Mouse (Mus musculus) spleen, adult 2 months (tissue): ENCODE data around the gene Olfr117. TPM values are rescaled to one million over a fixed set of nuclear protein-coding genes. Genes with fewer than 3 reads are reported as not detected.
"Not testable (repeated sequence)": the region's sequence is repeated elsewhere in the genome, so short reads cannot be mapped to it uniquely, and the experiment has no call there.

Experiments used
- DNase-seq, 2 experiments: peaks; one replicate each; pipeline versions ENCODE4 v3.0.0 to v3.0.0-alpha.2; 2012 to 2021; ENCODE audit warnings: low spot score in 2 of 2, low read depth in 1 of 2
- H3K27ac ChIP-seq: fragments of 200-500 bp; 2 replicates; pipeline ENCODE4 v1.5.1; 2012; ENCODE audit warnings: low read length, inconsistent platforms; ENCODE audit not compliant: insufficient read depth
- H3K27me3 ChIP-seq: fragments of 200-500 bp; 2 replicates; pipeline ENCODE4 v1.6.1; 2012; ENCODE audit warnings: mild to moderate bottlenecking, moderate library complexity, low read length, inconsistent platforms; ENCODE audit not compliant: control insufficient read depth, insufficient read depth
- H3K36me3 ChIP-seq: fragments of 200-500 bp; 2 replicates; pipeline ENCODE4 v1.6.1; 2012; ENCODE audit warnings: mild to moderate bottlenecking, low read length, inconsistent platforms; ENCODE audit not compliant: control insufficient read depth, insufficient read depth
- H3K4me1 ChIP-seq: fragments of 200-500 bp; 2 replicates; pipeline ENCODE4 v1.6.1; 2011; ENCODE audit warnings: inconsistent platforms; ENCODE audit not compliant: control insufficient read depth, insufficient read depth, insufficient read length
- H3K4me3 ChIP-seq: fragments of 200-500 bp; 2 replicates; pipeline ENCODE4 v1.5.1; 2011; ENCODE audit warnings: mild to moderate bottlenecking, inconsistent platforms; ENCODE audit not compliant: insufficient read depth, insufficient read length; ENCODE audit errors: extremely low read depth
- CTCF ChIP-seq: fragments of 200-500 bp; IDR thresholded peaks from 2 replicates; pipeline ENCODE4 v1.5.1; 2011; ENCODE audit warnings: mild to moderate bottlenecking, inconsistent platforms; ENCODE audit not compliant: insufficient read depth, insufficient read length, insufficient replicate concordance; ENCODE audit errors: extremely low read depth
- POLR2A ChIP-seq: fragments of 200-500 bp; IDR thresholded peaks from 2 replicates; pipeline ENCODE4 v1.6.1; 2011; ENCODE audit warnings: low read depth, low read length, inconsistent platforms
- WGBS: fragments of 180-500 bp; shearing (Covaris S2); methylation state at CpG from one replicate; pipeline ENCODE4 v1.1.7; 2018; 5-methylcytosine and 5-hydroxymethylcytosine counted together
- polyA plus RNA-seq: library from polyadenylated mRNA; depleted of rRNA; stranded (reverse); fragments of >200 nt; gene quantifications from 2 replicates; pipeline ENCODE4 v1.2.3, GENCODE M21; 2012; rRNA removed

Olfr117 gene
- polyA plus RNA-seq: not detected in 2 replicates

DNA sequence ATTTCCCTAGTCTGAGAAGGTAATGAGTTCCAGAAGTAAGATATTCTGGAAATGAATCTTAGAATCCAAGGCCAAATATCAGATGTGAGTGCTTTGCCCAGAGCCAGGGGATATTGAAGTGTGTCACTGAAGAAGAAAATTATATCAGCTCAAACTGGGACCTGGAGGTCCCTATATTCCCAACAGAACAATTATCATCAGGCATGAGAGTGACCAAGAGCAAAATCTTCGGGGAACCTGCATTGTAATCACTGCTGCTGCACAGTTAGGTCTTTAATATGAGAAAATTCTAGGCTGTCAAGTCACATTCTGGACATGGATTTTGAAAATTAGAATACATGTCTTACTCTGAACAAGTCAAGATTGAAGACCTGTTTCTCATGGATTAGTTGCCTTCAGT lies at the start of gene Olfr117:
Gene Olfr117, minus strand, starts transcription at position 101 of the 400 bp plus-strand sequence.
- no peak within 1 kb of the TSS for H3K4me3 ChIP-seq
- WGBS: 52% methylated on average over 1 of the region's 1 CpGs
- H3K36me3 ChIP-seq: no peaks in the 10 kb centered on the region
- H3K27ac ChIP-seq: no peak within 1 kb of the TSS
- TF ChIP-seq POLR2A: no peak
- TF ChIP-seq CTCF: no peak
- no peaks in the 10 kb centered on the region for H3K27me3 ChIP-seq
- no peaks in the 10 kb centered on the region for H3K4me1 ChIP-seq
- DNase-seq: no peak

DNA sequence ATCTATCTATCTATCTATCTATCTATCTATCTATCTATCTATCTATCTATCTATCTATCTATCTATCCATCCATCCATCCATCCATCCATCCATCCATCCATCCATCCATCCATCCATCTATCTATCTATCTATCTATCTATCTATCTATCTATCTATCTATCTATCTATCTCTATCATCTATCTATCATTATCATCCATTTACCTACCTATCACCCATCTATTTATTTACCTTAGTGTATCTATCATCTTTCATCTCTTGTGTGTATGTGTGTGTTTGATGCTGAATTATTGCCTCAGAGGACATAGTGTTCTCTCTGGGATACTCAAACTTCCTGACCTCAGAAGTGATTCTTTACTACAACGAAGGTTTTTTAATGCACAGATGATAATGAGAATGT lies 32.7 kb upstream of the Olfr117 start, which contains the start of gene Olfr119:
Gene Olfr119, plus strand, starts transcription at position 301 of the 400 bp plus-strand sequence.
- not testable (repeated sequence) for H3K4me3 ChIP-seq, H3K36me3 ChIP-seq, H3K27me3 ChIP-seq, H3K4me1 ChIP-seq, H3K27ac ChIP-seq, DNase-seq
- 70% methylated on average over 1 of the region's 1 CpGs for WGBS

DNA sequence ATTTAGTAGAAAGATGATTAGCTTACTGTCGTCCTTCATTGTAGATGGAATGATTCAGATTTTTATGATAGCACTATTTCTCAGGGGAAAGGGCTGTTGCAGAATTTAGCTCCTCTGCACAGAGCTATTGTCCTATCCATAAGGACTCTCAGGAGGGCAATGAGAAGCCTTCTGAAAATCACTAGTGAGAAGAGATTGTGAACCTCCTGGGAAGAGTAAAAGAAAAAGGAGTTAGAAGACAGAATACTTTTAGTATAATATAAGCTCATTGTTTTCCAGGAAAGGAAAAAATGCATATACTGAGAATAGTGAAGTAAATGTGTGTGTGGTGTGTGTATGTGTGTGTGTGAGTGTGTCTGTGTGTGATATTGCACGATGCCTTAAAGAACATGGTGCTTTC lies 3.1 kb upstream of the Olfr117 start, which contains the start of gene Olfr118:
Gene Olfr118, plus strand, starts transcription at position 301 of the 400 bp plus-strand sequence.
- 67% methylated on average over 2 of the region's 2 CpGs for WGBS
- TF ChIP-seq CTCF (no peak), POLR2A (no peak)

DNA sequence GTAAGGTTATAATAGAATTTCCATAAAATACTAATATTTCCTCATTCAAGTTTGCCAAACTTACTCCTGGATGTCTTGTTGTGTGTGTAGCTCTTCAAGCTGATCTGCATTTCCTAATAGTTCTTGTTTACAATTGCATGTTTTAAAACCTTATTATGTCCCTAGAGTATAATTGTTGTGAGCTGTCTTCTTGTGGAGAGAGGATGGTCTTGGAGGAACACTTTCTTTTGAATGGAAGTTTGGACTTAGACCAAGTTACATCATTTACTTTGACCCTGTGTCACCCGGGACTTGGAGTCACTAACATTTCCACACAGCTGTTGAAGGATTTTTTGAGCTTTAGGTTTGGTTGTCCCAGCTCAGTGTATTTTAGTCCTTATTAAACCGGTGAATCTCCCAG lies 36.6 kb downstream of the Olfr117 start, which contains the start of the genes Olfr115 and Olfr116:
Gene Olfr115, minus strand, starts transcription at position 101 of the 400 bp plus-strand sequence.
Gene Olfr116, minus strand, starts transcription at position 191 of the 400 bp plus-strand sequence.
- Histone ChIP-seq H3K27ac (no peak within 1 kb of the TSS), H3K36me3 (no peaks in the 10 kb centered on the region), H3K4me1 (no peaks in the 10 kb centered on the region), H3K4me3 (no peak within 1 kb of the TSS), H3K27me3 (no peaks in the 10 kb centered on the region)
- DNase-seq: no peak
- 89% methylated on average over 2 of the region's 2 CpGs for WGBS
- TF ChIP-seq POLR2A: no peak
- TF ChIP-seq CTCF: no peak

More for the DNA sequence above, 3.1 kb upstream of the Olfr117 start, which contains the start of gene Olfr118:
- no peaks in the 10 kb centered on the region for H3K27me3 ChIP-seq
- no peak within 1 kb of the TSS for H3K27ac ChIP-seq
- H3K4me1 ChIP-seq: no peaks in the 10 kb centered on the region
- no peak for DNase-seq
- no peak within 1 kb of the TSS for H3K4me3 ChIP-seq
- H3K36me3 ChIP-seq: no peaks in the 10 kb centered on the region

Other genes with a start within 250 kb of the Olfr117 start
- not detected in 2 replicates for gene Olfr108, start 218.3 kb downstream of the Olfr117 start, polyA plus RNA-seq
- not detected in 2 replicates for gene Olfr109, start 204.9 kb downstream of the Olfr117 start, polyA plus RNA-seq
- 2.7 and 4.5 TPM in 2 replicates for gene H2-M2, start 180.2 kb downstream of the Olfr117 start, polyA plus RNA-seq
- gene Olfr110, start 171.3 kb downstream of the Olfr117 start, polyA plus RNA-seq: 0.05 TPM in 1 of 2 replicates, not detected in the other
- gene Olfr111, start 155.8 kb downstream of the Olfr117 start, polyA plus RNA-seq: 0.27 and 0.29 TPM in 2 replicates
- gene Olfr112, start 94.3 kb downstream of the Olfr117 start, polyA plus RNA-seq: not detected in 2 replicates
- gene Olfr113, start 86.1 kb downstream of the Olfr117 start, polyA plus RNA-seq: not detected in 2 replicates
- gene Olfr114, start 71.0 kb downstream of the Olfr117 start, polyA plus RNA-seq: not detected in 2 replicates
- not detected in 2 replicates for gene Olfr115, start 36.7 kb downstream of the Olfr117 start, polyA plus RNA-seq
- not detected in 2 replicates for gene Olfr116, start 36.6 kb downstream of the Olfr117 start, polyA plus RNA-seq
- not detected in 2 replicates for gene Olfr118, start 3.2 kb upstream of the Olfr117 start, polyA plus RNA-seq
- not detected in 2 replicates for gene Olfr119, start 32.8 kb upstream of the Olfr117 start, polyA plus RNA-seq
- not detected in 2 replicates for gene Olfr120, start 58.0 kb upstream of the Olfr117 start, polyA plus RNA-seq
- gene Olfr121, start 85.1 kb upstream of the Olfr117 start, polyA plus RNA-seq: not detected in 2 replicates
- not detected in 2 replicates for gene Olfr122, start 104.8 kb upstream of the Olfr117 start, polyA plus RNA-seq
- not detected in 2 replicates for gene Olfr123, start 129.7 kb upstream of the Olfr117 start, polyA plus RNA-seq
- not detected in 2 replicates for gene Olfr124, start 136.1 kb upstream of the Olfr117 start, polyA plus RNA-seq
- not detected in 2 replicates for gene Olfr125, start 169.2 kb upstream of the Olfr117 start, polyA plus RNA-seq
- not detected in 2 replicates for gene Olfr126, start 183.7 kb upstream of the Olfr117 start, polyA plus RNA-seq
- not detected in 2 replicates for gene Olfr127, start 236.7 kb upstream of the Olfr117 start, polyA plus RNA-seq